Mouse (Mus musculus): ENCODE measurements around the gene Clpb. TPM values are rescaled to one million over a fixed set of nuclear protein-coding genes. Genes with fewer than 3 reads are reported as not detected.

Gene Clpb
- polyA plus RNA-seq, 1 experiment from 2014 or later = 59.6 TPM

GRCm38 (mm10) chr7:101755301-101755700 is 91.9 kb downstream of the Clpb start:
- Histone ChIP-seq H3K36me3 (ENCODE audit: control insufficient read depth, insufficient read depth, low read length) (no peaks in the 10 kb centered on the region), H3K4me2 (ENCODE audit: low read depth, low read length) (no peak overlapping the region), H3K9ac (ENCODE audit: low read length) (no peak overlapping the region), H3K27ac (ENCODE audit: low read length) (no peak overlapping the region), H3K9me3 (ENCODE audit: control insufficient read depth, low read length) (no peaks in the 10 kb centered on the region), H3K4me1 (replicated peaks; ENCODE audit: control insufficient read depth, insufficient read depth, low read length) (no peaks in the 10 kb centered on the region), H3K27me3 (ENCODE audit: control insufficient read depth, insufficient read depth, low read depth, low read length) (no peaks in the 10 kb centered on the region), H3K4me3 (ENCODE audit: low read length) (no peak overlapping the region)
- ATAC-seq (ENCODE audit: low read depth) = no peak
- WGBS = 93% methylated on average over 6 of the region's 6 CpGs

- H3K9me3 ChIP-seq (ENCODE audit: control insufficient read depth, low read length) = no peaks in the 10 kb centered on the region
- H3K27ac ChIP-seq (ENCODE audit: low read length) = no peak overlapping the region
- no peak overlapping the region for H3K4me3 ChIP-seq (ENCODE audit: low read length)
- ATAC-seq (ENCODE audit: low read depth) = peak; percentile 76
- no peaks in the 10 kb centered on the region for H3K27me3 ChIP-seq (ENCODE audit: control insufficient read depth, insufficient read depth, low read depth, low read length)
- no peaks in the 10 kb centered on the region for H3K4me1 ChIP-seq (replicated peaks; ENCODE audit: control insufficient read depth, insufficient read depth, low read length)
- 71% methylated on average over 11 of the region's 11 CpGs for WGBS
- H3K4me2 ChIP-seq (ENCODE audit: low read depth, low read length) = no peak overlapping the region
- H3K9ac ChIP-seq (ENCODE audit: low read length) = no peak overlapping the region
- no peaks in the 10 kb centered on the region for H3K36me3 ChIP-seq (ENCODE audit: control insufficient read depth, insufficient read depth, low read length)
These were observed 98.7 kb downstream of the Clpb start for GRCm38 (mm10) chr7:101761899-101762780.

GRCm38 (mm10) chr7:101767335-101767907 is 104.0 kb downstream of the Clpb start:
- H3K9me3 ChIP-seq (ENCODE audit: control insufficient read depth, low read length) = no peaks in the 10 kb centered on the region
- H3K27ac ChIP-seq (ENCODE audit: low read length) = no peak overlapping the region
- no peaks in the 10 kb centered on the region for H3K27me3 ChIP-seq (ENCODE audit: control insufficient read depth, insufficient read depth, low read depth, low read length)
- no peak overlapping the region for H3K4me3 ChIP-seq (ENCODE audit: low read length)
- no peaks in the 10 kb centered on the region for H3K36me3 ChIP-seq (ENCODE audit: control insufficient read depth, insufficient read depth, low read length)
- no peak overlapping the region for H3K4me2 ChIP-seq (ENCODE audit: low read depth, low read length)
- WGBS = 64% methylated on average over 5 of the region's 5 CpGs
- no peak for ATAC-seq (ENCODE audit: low read depth)
- no peaks in the 10 kb centered on the region for H3K4me1 ChIP-seq (replicated peaks; ENCODE audit: control insufficient read depth, insufficient read depth, low read length)
- no peak overlapping the region for H3K9ac ChIP-seq (ENCODE audit: low read length)

- WGBS = 80% methylated on average over 7 of the region's 7 CpGs
- no peak overlapping the region for H3K9ac ChIP-seq (ENCODE audit: low read length)
- no peak for ATAC-seq (ENCODE audit: low read depth)
- no peaks in the 10 kb centered on the region for H3K4me1 ChIP-seq (replicated peaks; ENCODE audit: control insufficient read depth, insufficient read depth, low read length)
- H3K27me3 ChIP-seq (ENCODE audit: control insufficient read depth, insufficient read depth, low read depth, low read length) = no peaks in the 10 kb centered on the region
- H3K9me3 ChIP-seq (ENCODE audit: control insufficient read depth, low read length) = no peaks in the 10 kb centered on the region
- no peak overlapping the region for H3K27ac ChIP-seq (ENCODE audit: low read length)
- no peak overlapping the region for H3K4me2 ChIP-seq (ENCODE audit: low read depth, low read length)
- H3K36me3 ChIP-seq (ENCODE audit: control insufficient read depth, insufficient read depth, low read length) = no peaks in the 10 kb centered on the region
- no peak overlapping the region for H3K4me3 ChIP-seq (ENCODE audit: low read length)
These were observed 106.6 kb downstream of the Clpb start for GRCm38 (mm10) chr7:101770051-101770450.

- 58% methylated on average over 1 of the region's 1 CpGs for WGBS
- Histone ChIP-seq H3K36me3 (ENCODE audit: control insufficient read depth, insufficient read depth, low read length) (no peaks in the 10 kb centered on the region), H3K4me2 (ENCODE audit: low read depth, low read length) (no peak overlapping the region), H3K4me1 (replicated peaks; ENCODE audit: control insufficient read depth, insufficient read depth, low read length) (no peaks in the 10 kb centered on the region), H3K9ac (ENCODE audit: low read length) (no peak overlapping the region), H3K9me3 (ENCODE audit: control insufficient read depth, low read length) (no peaks in the 10 kb centered on the region), H3K27ac (ENCODE audit: low read length) (no peak overlapping the region), H3K27me3 (ENCODE audit: control insufficient read depth, insufficient read depth, low read depth, low read length) (no peaks in the 10 kb centered on the region), H3K4me3 (ENCODE audit: low read length) (no peak overlapping the region)
- no peak for ATAC-seq (ENCODE audit: low read depth)
These were observed 108.2 kb downstream of the Clpb start for GRCm38 (mm10) chr7:101771604-101772003.

- no peak for ATAC-seq (ENCODE audit: low read depth)
- no peaks in the 10 kb centered on the region for H3K27me3 ChIP-seq (ENCODE audit: control insufficient read depth, insufficient read depth, low read depth, low read length)
- H3K4me2 ChIP-seq (ENCODE audit: low read depth, low read length) = no peak overlapping the region
- no peak overlapping the region for H3K4me3 ChIP-seq (ENCODE audit: low read length)
- H3K4me1 ChIP-seq (replicated peaks; ENCODE audit: control insufficient read depth, insufficient read depth, low read length) = no peaks in the 10 kb centered on the region
- no peaks in the 10 kb centered on the region for H3K9me3 ChIP-seq (ENCODE audit: control insufficient read depth, low read length)
- no peak overlapping the region for H3K27ac ChIP-seq (ENCODE audit: low read length)
- H3K9ac ChIP-seq (ENCODE audit: low read length) = no peak overlapping the region
- H3K36me3 ChIP-seq (ENCODE audit: control insufficient read depth, insufficient read depth, low read length) = no peaks in the 10 kb centered on the region
- 41% methylated on average over 8 of the region's 8 CpGs for WGBS
These were observed 109.3 kb downstream of the Clpb start for GRCm38 (mm10) chr7:101772687-101773086.

- no peak for ATAC-seq (ENCODE audit: low read depth)
- Histone ChIP-seq H3K4me3 (ENCODE audit: low read length) (no peak overlapping the region), H3K27me3 (ENCODE audit: control insufficient read depth, insufficient read depth, low read depth, low read length) (no peaks in the 10 kb centered on the region), H3K27ac (ENCODE audit: low read length) (no peak overlapping the region), H3K4me1 (replicated peaks; ENCODE audit: control insufficient read depth, insufficient read depth, low read length) (no peaks in the 10 kb centered on the region), H3K9me3 (ENCODE audit: control insufficient read depth, low read length) (no peaks in the 10 kb centered on the region), H3K36me3 (ENCODE audit: control insufficient read depth, insufficient read depth, low read length) (no peaks in the 10 kb centered on the region), H3K4me2 (ENCODE audit: low read depth, low read length) (no peak overlapping the region), H3K9ac (ENCODE audit: low read length) (no peak overlapping the region)
- WGBS = 94% methylated on average over 1 of the region's 1 CpGs
These were observed 113.6 kb downstream of the Clpb start for GRCm38 (mm10) chr7:101777053-101777452.

- no peak for ATAC-seq (ENCODE audit: low read depth)
These were observed 154.5 kb downstream of the Clpb start, which contains the start of gene Phox2a for GRCm38 (mm10) chr7:101817861-101818401. Phox2a (plus strand) TSS chr7:101818313.

GRCm38 (mm10) chr7:101820295-101821030 is 157.0 kb downstream of the Clpb start:
- WGBS = 3% methylated on average over 35 of the region's 35 CpGs
- H3K4me1 ChIP-seq (replicated peaks; ENCODE audit: control insufficient read depth, insufficient read depth, low read length) = peaks cover 20% of the 10 kb centered on the region
- peaks cover 12% of the 10 kb centered on the region for H3K36me3 ChIP-seq (ENCODE audit: control insufficient read depth, insufficient read depth, low read length)
- H3K27me3 ChIP-seq (ENCODE audit: control insufficient read depth, insufficient read depth, low read depth, low read length) = peaks cover 53% of the 10 kb centered on the region
- peak overlapping the region; percentile 79 for H3K4me2 ChIP-seq (ENCODE audit: low read depth, low read length)
- no peaks in the 10 kb centered on the region for H3K9me3 ChIP-seq (ENCODE audit: control insufficient read depth, low read length)
- no peak for ATAC-seq (ENCODE audit: low read depth)
- H3K27ac ChIP-seq (ENCODE audit: low read length) = no peak overlapping the region
- H3K4me3 ChIP-seq (ENCODE audit: low read length) = peak overlapping the region; percentile 47
- H3K9ac ChIP-seq (ENCODE audit: low read length) = 0 out of 2 replicates have a peak overlapping the region, but pooled peaks have one; percentile 2

More at GRCm38 (mm10) chr7:101817861-101818401, 154.5 kb downstream of the Clpb start, which contains the start of gene Phox2a:
- Histone ChIP-seq H3K4me1 (replicated peaks; ENCODE audit: control insufficient read depth, insufficient read depth, low read length) (peaks cover 20% of the 10 kb centered on the region), H3K9me3 (ENCODE audit: control insufficient read depth, low read length) (no peaks in the 10 kb centered on the region), H3K4me3 (ENCODE audit: low read length) (peak within 1 kb of the TSS; percentile 37), H3K36me3 (ENCODE audit: control insufficient read depth, insufficient read depth, low read length) (no peaks in the 10 kb centered on the region), H3K4me2 (ENCODE audit: low read depth, low read length) (peak within 1 kb of the TSS; percentile 54), H3K9ac (ENCODE audit: low read length) (no peak within 1 kb of the TSS; the same call in 1 of the 2 replicates), H3K27ac (ENCODE audit: low read length) (no peak within 1 kb of the TSS), H3K27me3 (ENCODE audit: control insufficient read depth, insufficient read depth, low read depth, low read length) (peaks cover 53% of the 10 kb centered on the region)
- under 1% methylated on average over 26 of the region's 45 CpGs for WGBS

Measured in lung, embryonic 16.5 days (tissue).